8 mouse cellular contexts compared by ENCODE assay signal in genomic region chr6:83086121-83087035, GRCm38 (mm10). TPM values are rescaled to one million over a fixed set of nuclear protein-coding genes. Genes with fewer than 3 reads are reported as not detected.
DNase-seq lines count a peak whose midpoint lies in the region; ATAC-seq and TF ChIP-seq lines count a peak whose summit lies in the region.

Lbx2 (plus strand) TSS chr6:83086367.

- peaks cover 69% of the 10 kb centered on the region for H3K27me3 ChIP-seq in midbrain, embryonic 11.5 days (ENCODE audit: control insufficient read depth, insufficient read depth, low read length)
- H3K27me3 ChIP-seq in midbrain, embryonic 14.5 days (ENCODE audit: control insufficient read depth, insufficient read depth, low read length): peaks cover 77% of the 10 kb centered on the region
- peaks cover 20% of the 10 kb centered on the region; the same call in 1 of the 2 replicates for H3K27me3 ChIP-seq in kidney, postnatal 0 days (ENCODE audit: insufficient read depth, low read length)
- peaks cover 96% of the 10 kb centered on the region for H3K27me3 ChIP-seq in neural tube, embryonic 13.5 days

- peak within 1 kb of the TSS; percentile 20; the same call in 1 of the 2 replicates for H3K4me2 ChIP-seq in midbrain, embryonic 11.5 days
- H3K4me2 ChIP-seq in midbrain, embryonic 14.5 days (ENCODE audit: low read length): no peak within 1 kb of the TSS
- H3K4me2 ChIP-seq in kidney, postnatal 0 days (ENCODE audit: low read length): peak within 1 kb of the TSS; percentile 55
- H3K4me2 ChIP-seq in neural tube, embryonic 13.5 days: peak within 1 kb of the TSS; percentile 32

- no peaks in the 10 kb centered on the region for H3K9me3 ChIP-seq in midbrain, embryonic 11.5 days (ENCODE audit: control insufficient read depth, low read length)
- no peaks in the 10 kb centered on the region for H3K9me3 ChIP-seq in midbrain, embryonic 14.5 days (ENCODE audit: control insufficient read depth, low read length)
- no peaks in the 10 kb centered on the region for H3K9me3 ChIP-seq in kidney, postnatal 0 days (replicated peaks; ENCODE audit: low read length)
- no peaks in the 10 kb centered on the region for H3K9me3 ChIP-seq in neural tube, embryonic 13.5 days

- peak; percentile 92 for DNase-seq in midbrain, embryonic 11.5 days (ENCODE audit: low spot score, missing footprints)
- no peak for DNase-seq in midbrain, embryonic 14.5 days
- DNase-seq in kidney, postnatal 0 days (ENCODE audit: low spot score): no peak
- no peak for DNase-seq in Muller cell, postnatal 12 days (ENCODE audit: inconsistent ontology term)
- DNase-seq in left cerebral cortex, postnatal 10 days (ENCODE audit: extremely low spot score in 1 of 2, low spot score in 2 of 2): no peak
- no peak for DNase-seq in frontal cortex, postnatal 10 days (ENCODE audit: low spot score in 2 of 2)

- H3K27ac ChIP-seq in midbrain, embryonic 11.5 days (ENCODE audit: low read depth, low read length): no peak within 1 kb of the TSS
- no peak within 1 kb of the TSS for H3K27ac ChIP-seq in midbrain, embryonic 14.5 days (replicated peaks; ENCODE audit: low read depth, low read length)
- H3K27ac ChIP-seq in kidney, postnatal 0 days: no peak within 1 kb of the TSS
- H3K27ac ChIP-seq in neural tube, embryonic 13.5 days (replicated peaks): no peak within 1 kb of the TSS

- H3K9ac ChIP-seq in midbrain, embryonic 11.5 days (ENCODE audit: low read length): no peak within 1 kb of the TSS
- no peak within 1 kb of the TSS for H3K9ac ChIP-seq in midbrain, embryonic 14.5 days (replicated peaks; ENCODE audit: low read length)
- H3K9ac ChIP-seq in kidney, postnatal 0 days (ENCODE audit: low read depth, low read length): 0 out of 2 replicates have a peak within 1 kb of the TSS, but pooled peaks have one; percentile 8
- H3K9ac ChIP-seq in neural tube, embryonic 13.5 days: 0 out of 2 replicates have a peak within 1 kb of the TSS, but pooled peaks have one; percentile 34

- intact Hi-C loops in left cerebral cortex, postnatal 10 days (cut with DNase I): no loop called here

- 0 out of 2 replicates have a peak, but pooled peaks cover 3% of the 10 kb centered on the region for H3K4me1 ChIP-seq in midbrain, embryonic 11.5 days (ENCODE audit: control insufficient read depth, insufficient read depth, low read length)
- no peaks in the 10 kb centered on the region for H3K4me1 ChIP-seq in midbrain, embryonic 14.5 days (ENCODE audit: control insufficient read depth, insufficient read depth, low read length)
- peaks cover 11% of the 10 kb centered on the region for H3K4me1 ChIP-seq in kidney, postnatal 0 days (replicated peaks; ENCODE audit: insufficient read depth, low read length)
- H3K4me1 ChIP-seq in neural tube, embryonic 13.5 days (replicated peaks): peaks cover 38% of the 10 kb centered on the region; the same call in 1 of the 2 replicates

- no peak within 1 kb of the TSS for H3K4me3 ChIP-seq in midbrain, embryonic 11.5 days (ENCODE audit: low read depth, low read length)
- no peak within 1 kb of the TSS for H3K4me3 ChIP-seq in midbrain, embryonic 14.5 days (replicated peaks; ENCODE audit: low read depth, low read length)
- peak within 1 kb of the TSS; percentile 20; the same call in 1 of the 2 replicates for H3K4me3 ChIP-seq in kidney, postnatal 0 days (replicated peaks; ENCODE audit: low read depth, low read length)
- peak within 1 kb of the TSS; percentile 2; the same call in 1 of the 2 replicates for H3K4me3 ChIP-seq in neural tube, embryonic 13.5 days

- H3K36me3 ChIP-seq in midbrain, embryonic 11.5 days (ENCODE audit: control insufficient read depth, insufficient read depth, low read length): peaks cover 5% of the 10 kb centered on the region; the same call in 1 of the 2 replicates
- H3K36me3 ChIP-seq in midbrain, embryonic 14.5 days (ENCODE audit: control insufficient read depth, insufficient read depth, low read length): peaks cover 5% of the 10 kb centered on the region
- H3K36me3 ChIP-seq in kidney, postnatal 0 days (ENCODE audit: insufficient read depth, low read length): no peaks in the 10 kb centered on the region
- peaks cover 11% of the 10 kb centered on the region for H3K36me3 ChIP-seq in neural tube, embryonic 13.5 days

- no peak for ATAC-seq in midbrain, embryonic 11.5 days (ENCODE audit: low FRiP score)
- no peak for ATAC-seq in midbrain, embryonic 14.5 days (ENCODE audit: low FRiP score, low TSS enrichment)
- peak; percentile 46; the same call in 1 of the 2 replicates for ATAC-seq in common myeloid progenitor, adult 5-6 weeks (replicated peaks; ENCODE audit: low read depth, poor library complexity, severe bottlenecking)
- ATAC-seq in kidney, postnatal 0 days (replicated peaks; ENCODE audit: low FRiP score, low read depth): no peak; the same call in 1 of the 2 replicates
- no peak for ATAC-seq in neural tube, embryonic 13.5 days (ENCODE audit: low read depth)

- TF ChIP-seq CTCF in kidney, postnatal 0 days (IDR thresholded peaks at IDR 0.05; ENCODE audit: low read depth): no peak

- WGBS in midbrain, embryonic 11.5 days: 3% methylated on average over 42 of the region's 42 CpGs
- 2% methylated on average over 42 of the region's 42 CpGs for WGBS in midbrain, embryonic 14.5 days
- WGBS in kidney, postnatal 0 days: 5% methylated on average over 37 of the region's 42 CpGs
- 2% methylated on average over 42 of the region's 42 CpGs for WGBS in neural tube, embryonic 13.5 days

RNA-seq across cellular contexts. Expression of gene Lbx2, which starts in this region (rescaled TPM):
- polyA plus RNA-seq in midbrain, embryonic 11.5 days (2014; fragmentation: Nextera tagmentation; extraction: Ambion mirVana): 0.44 TPM in 1 of 2 replicates, not detected in the other
- not detected in 2 replicates for polyA plus RNA-seq in midbrain, embryonic 14.5 days (2014; fragmentation: Nextera tagmentation; extraction: Ambion mirVana)
- total RNA-seq in common myeloid progenitor, adult 5-6 weeks (2017): not detected in 2 replicates
- polyA plus RNA-seq in kidney, postnatal 0 days (2015; fragmentation: Nextera tagmentation; extraction: Ambion mirVana): 3.1 and 4.8 TPM in 2 replicates
- not detected in 2 replicates for polyA plus RNA-seq in neural tube, embryonic 13.5 days (2015; fragmentation: Nextera tagmentation; extraction: Ambion mirVana)
- total RNA-seq in left cerebral cortex, postnatal 10 days (2021): under 1 TPM in 1 of 2 experiments, not detected in 1; 0.69 TPM

Comparison
In these comparisons a context has a peak if more than half of its experiments do, and no peak if none do; other contexts are left out.
1. Peak in DNase-seq and H3K4me2 ChIP-seq in midbrain, embryonic 11.5 days; RNA of the gene not detected or under 1 TPM.
2. Peak in ATAC-seq in common myeloid progenitor, adult 5-6 weeks; RNA of the gene not detected or under 1 TPM.
3. H3K4me3 ChIP-seq: peak in kidney, postnatal 0 days (single experiment) and neural tube, embryonic 13.5 days (single experiment); none in midbrain, embryonic 11.5 days (single experiment) and midbrain, embryonic 14.5 days (single experiment).
4. H3K9ac ChIP-seq: peak in kidney, postnatal 0 days (single experiment) and neural tube, embryonic 13.5 days (single experiment); none in midbrain, embryonic 11.5 days (single experiment) and midbrain, embryonic 14.5 days (single experiment).